Mouse (Mus musculus) G1E-ER4 (cell line): Measurements from ENCODE around the gene Mrpl24. TPM values are rescaled to one million over a fixed set of nuclear protein-coding genes. Genes with fewer than 3 reads are reported as not detected.

Experiments
- GATA1 ChIP-seq: IDR thresholded peaks from one replicate; pipeline ENCODE4 v1.8.0; 2012; ENCODE audit warnings: low read length, inconsistent platforms
- polyA plus RNA-seq: library from polyadenylated mRNA; stranded (reverse); fragments of >175 nt; gene quantifications from 2 replicates; pipeline ENCODE4 v1.2.3, GENCODE M21; 2012

Gene Mrpl24
- polyA plus RNA-seq: 13.8 and 15.8 TPM in 2 replicates

- TF ChIP-seq GATA1: no peak
Observed at GRCm38 (mm10) chr3:87919336-87920108, at the start of gene Mrpl24. Gene Mrpl24, plus strand, starts transcription at chr3:87919506.

GRCm38 (mm10) chr3:87877730-87878129 is 41.6 kb upstream of the Mrpl24 start:
- no peak for TF ChIP-seq GATA1

DNA sequence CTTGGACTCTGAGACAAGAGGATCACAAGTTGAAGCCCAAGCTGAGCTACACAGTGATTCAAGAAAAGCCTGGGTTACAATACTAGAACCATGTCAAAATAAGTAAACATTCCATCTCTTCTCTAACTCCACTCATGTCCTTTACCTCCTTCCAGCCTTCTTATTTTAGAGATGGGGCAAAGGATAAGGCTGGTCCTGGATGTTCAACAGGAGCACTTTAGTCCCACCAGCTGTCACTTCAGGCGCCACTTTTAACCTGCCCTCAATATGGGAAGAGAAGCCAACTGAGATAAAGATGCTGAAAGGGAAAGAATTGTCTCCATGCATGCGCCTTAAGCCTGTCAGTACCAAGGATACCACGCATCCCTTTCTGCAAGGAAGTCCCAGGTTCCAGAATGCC is 35.0 kb upstream of the Mrpl24 start:
- no peak for TF ChIP-seq GATA1

DNA sequence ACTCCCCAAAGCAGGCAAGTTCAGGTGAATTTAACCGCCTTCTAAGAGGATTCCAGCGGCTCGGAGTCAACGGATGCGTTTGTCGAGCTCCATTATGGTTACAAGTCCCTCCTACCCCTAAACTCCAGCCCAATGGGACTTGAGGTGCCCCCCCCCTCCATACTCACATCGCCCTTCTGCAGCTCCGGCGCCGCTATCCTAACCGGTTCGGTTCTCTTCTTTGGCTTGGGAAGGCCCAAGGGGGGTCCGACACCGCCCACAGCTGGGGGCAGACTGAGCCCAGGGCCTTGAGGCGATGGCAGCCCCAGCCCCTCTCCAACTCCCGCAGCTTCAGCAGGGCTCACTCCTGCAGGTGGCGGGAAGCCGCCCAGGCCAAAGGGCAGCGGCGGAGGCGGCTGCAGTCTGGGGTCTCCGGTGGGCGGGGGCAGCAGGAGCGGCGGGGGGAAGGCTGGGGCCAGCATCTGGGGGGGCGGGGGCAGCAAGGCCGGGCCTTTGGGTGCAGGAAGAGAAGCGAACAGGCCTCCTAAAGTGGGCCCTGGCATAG is 34.5 kb upstream of the Mrpl24 start:
- TF ChIP-seq GATA1: no peak

DNA sequence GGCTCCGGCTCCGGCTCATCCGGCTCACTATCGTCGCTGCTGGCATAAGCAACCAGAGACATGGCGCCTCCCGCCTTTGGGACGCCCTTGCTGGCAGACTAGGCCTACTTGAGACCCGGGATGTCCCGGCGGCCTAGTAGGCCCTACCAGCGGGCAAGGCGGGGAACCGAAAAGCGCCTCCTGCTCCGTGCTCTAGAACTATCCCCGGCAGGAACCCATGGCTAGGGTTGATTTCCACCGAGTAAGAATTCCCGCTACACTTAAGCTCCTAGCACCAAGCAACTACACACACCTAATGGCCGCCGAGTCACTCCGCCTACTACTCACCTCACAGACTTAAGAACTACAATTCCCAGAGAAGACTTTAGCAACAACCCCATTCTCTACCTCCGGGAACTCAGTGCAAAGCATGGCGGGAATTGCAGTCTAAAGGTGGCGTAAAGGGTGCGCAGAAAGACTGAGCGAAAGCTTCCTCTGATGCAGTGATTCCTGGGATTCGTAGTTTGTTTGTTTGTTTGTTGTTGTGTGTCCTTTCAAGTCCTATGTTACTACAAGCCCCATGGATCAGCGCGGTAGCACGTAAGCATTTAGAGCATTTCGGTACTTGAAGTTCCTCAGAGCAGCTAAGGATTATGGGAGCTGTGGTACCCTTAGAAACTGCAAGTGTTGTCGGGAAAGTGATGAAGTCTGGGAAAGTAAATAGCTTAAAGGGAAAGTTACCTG is 33.9 kb upstream of the Mrpl24 start, which contains the start of gene Prcc:
TSS of gene Prcc (minus strand) at position 328 of the 723 bp plus-strand sequence.
- no peak for TF ChIP-seq GATA1

DNA sequence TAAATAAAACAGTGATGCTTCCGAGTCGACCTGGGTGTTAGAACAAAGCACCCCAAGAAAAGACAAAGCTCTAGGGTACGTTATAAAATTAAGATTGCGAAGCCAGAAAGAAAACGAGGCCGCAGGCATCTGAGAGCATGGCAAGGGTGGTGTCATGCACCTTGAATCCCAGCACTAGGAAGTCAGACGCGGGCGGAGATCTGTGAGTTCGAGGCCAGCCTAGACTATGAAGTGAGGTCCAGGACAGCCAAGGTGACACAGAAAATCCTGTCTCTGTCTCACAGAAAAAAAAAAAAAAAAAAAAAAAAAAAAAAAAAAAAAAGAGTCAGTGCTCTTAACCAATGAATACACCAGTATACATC is 33.3 kb upstream of the Mrpl24 start:
- no peak for TF ChIP-seq GATA1

- TF ChIP-seq GATA1: no peak
Observed at GRCm38 (mm10) chr3:87886416-87886815, 32.9 kb upstream of the Mrpl24 start.

DNA sequence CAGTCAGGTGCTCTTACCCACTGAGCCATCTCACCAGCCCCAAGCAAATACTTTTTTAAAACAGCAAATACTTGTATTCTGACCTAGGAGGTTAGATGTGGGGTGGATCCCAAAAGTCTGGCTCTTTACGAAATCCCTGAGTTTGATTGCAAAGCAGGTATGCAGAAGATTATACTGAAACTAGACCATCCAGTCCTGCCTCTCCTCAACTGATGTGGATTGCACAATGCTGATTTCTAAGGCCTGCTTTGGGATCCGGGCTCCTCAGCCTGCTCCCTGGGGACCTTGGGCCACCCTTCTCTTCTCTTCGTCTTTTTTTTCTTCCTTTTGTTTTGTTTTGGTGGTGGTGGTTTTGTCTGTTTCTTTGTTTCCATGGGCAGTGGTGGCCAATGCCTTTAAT is 27.8 kb upstream of the Mrpl24 start:
- TF ChIP-seq GATA1: no peak

DNA sequence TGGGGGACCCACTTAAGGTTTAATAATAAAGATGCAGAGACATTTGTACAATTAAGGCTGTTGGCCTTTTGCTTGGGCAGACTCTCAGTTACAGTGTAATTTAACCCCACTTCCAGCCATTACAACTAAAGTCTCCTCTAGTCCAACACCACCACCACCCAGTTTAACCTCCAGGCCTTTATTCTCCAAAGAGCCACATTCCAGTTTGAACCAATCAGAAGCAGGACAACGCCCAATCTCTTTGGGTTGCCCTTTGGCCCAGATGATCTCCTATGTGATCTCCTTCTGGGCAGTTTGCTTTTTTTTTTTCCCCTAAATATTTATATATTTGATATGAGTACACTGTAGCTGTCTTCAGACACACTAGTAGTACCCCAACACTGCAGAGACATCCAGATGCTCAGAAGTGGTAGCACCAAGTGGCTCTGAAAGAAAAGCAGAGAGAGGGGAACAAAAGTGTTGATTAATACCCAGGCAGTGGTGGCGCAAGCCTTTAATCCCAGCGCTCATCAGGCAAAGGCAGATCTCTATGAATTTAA is 25.9 kb upstream of the Mrpl24 start:
- TF ChIP-seq GATA1: no peak

GRCm38 (mm10) chr3:87899266-87899665 is 20.0 kb upstream of the Mrpl24 start:
- no peak for TF ChIP-seq GATA1

DNA sequence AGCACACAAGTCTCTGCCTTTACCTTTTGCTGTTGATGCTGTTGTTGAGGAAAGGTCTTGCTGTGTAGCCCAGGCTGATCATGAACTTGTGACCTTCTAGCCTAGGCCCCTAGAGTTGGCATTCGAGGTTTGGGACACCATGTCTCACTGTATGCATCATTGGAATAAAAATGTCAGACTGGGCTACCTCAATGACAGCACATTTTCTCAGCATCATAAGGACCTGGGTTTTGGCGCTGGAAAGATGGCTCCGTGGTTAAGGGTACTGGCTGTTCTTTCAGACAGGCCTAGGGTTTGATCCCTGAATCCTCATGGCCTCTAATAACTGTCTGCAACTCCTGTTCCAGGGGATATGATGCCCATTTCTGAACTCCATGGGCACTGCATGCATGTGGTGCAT is 19.5 kb upstream of the Mrpl24 start:
- no peak for TF ChIP-seq GATA1

DNA sequence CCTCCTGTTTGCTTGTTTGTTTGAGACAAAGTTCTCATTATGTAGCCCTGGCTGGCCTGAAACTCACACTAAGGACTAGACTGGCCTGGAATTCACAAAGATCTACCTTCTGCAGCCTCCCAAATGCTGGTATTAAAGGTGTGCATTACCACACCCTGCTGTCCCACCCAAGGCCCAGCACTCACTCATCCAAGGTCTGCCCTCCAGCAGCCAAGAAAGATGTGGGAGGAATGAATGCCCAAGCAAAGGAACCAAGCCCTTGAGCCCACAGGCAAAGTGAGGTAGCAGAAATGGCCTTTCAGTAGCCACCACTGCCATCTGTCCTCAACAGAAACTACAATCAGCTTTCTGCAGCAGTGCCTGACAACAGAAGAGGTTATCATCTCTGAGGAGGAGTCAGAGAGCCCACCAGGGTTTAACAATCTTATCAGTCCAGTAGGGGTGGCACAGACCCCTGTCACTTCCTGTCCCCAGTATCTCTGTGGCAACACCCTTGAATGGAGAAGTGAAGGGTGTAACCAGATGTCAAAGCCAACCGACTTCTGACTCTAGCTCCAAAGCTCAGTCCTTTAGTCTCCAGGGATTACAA is 18.2 kb upstream of the Mrpl24 start:
- TF ChIP-seq GATA1: peak; percentile 100

- no peak for TF ChIP-seq GATA1
Observed at GRCm38 (mm10) chr3:87903821-87904220, 15.5 kb upstream of the Mrpl24 start.

GRCm38 (mm10) chr3:87905880-87906485 is 13.3 kb upstream of the Mrpl24 start, which contains the start of gene Hdgf:
Gene Hdgf, plus strand, starts transcription at chr3:87906321.
- no peak for TF ChIP-seq GATA1

DNA sequence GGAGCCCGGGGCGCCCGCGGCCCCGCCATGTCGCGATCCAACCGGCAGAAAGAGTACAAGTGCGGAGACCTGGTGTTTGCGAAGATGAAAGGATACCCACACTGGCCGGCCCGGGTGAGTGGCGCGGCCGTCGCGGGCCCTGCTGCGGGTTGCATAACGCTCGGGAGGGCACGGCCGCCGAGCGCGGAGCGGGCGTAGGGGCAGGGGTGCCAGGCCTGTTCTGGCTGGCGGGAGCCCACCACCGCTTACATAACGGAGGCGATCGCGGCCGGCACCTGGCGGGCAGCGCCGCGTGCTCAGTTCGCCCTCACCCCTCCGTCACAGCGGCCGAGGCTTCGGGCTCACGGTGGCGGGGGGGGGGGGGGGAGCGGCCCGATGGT is 12.7 kb upstream of the Mrpl24 start:
- no peak for TF ChIP-seq GATA1
